Mouse (Mus musculus) liver, embryonic 12.5 days (tissue): ENCODE results near the gene Fam155a. TPM values are rescaled to one million over a fixed set of nuclear protein-coding genes. Genes with fewer than 3 reads are reported as not detected.

Experiments
- ATAC-seq: fragments of 200-750 bp; cut with Nextera tagmentation; 2 replicates; pipeline ENCODE4 v1.8.0; 2017; ENCODE audit warnings: moderate number of reproducible peaks, mild to moderate bottlenecking, moderate library complexity
- H3K27ac ChIP-seq: fragments of 300-500 bp; sonication (generic); 2 replicates; pipeline ENCODE4 v1.5.1; 2016; ENCODE audit warnings: mild to moderate bottlenecking
- H3K27me3 ChIP-seq: fragments of 300-500 bp; sonication (generic); replicated peaks from 2 replicates; pipeline ENCODE4 v1.6.1; 2016; ENCODE audit warnings: mild to moderate bottlenecking, moderate library complexity
- H3K36me3 ChIP-seq: fragments of 300-500 bp; sonication (generic); 2 replicates; pipeline ENCODE4 v1.6.1; 2016; ENCODE audit warnings: mild to moderate bottlenecking, moderate library complexity
- H3K4me1 ChIP-seq: fragments of 300-500 bp; sonication (generic); 2 replicates; pipeline ENCODE4 v1.6.1; 2016
- H3K4me2 ChIP-seq: fragments of 300-500 bp; sonication (generic); 2 replicates; pipeline ENCODE4 v1.6.1; 2016; ENCODE audit warnings: mild to moderate bottlenecking, moderate library complexity
- H3K4me3 ChIP-seq: fragments of 300-500 bp; sonication (generic); 2 replicates; pipeline ENCODE4 v1.5.1; 2016; ENCODE audit warnings: mild to moderate bottlenecking, moderate library complexity
- H3K9ac ChIP-seq: fragments of 300-500 bp; sonication (generic); 2 replicates; pipeline ENCODE4 v1.6.1; 2016; ENCODE audit warnings: mild to moderate bottlenecking, moderate library complexity
- H3K9me3 ChIP-seq: fragments of 300-500 bp; sonication (generic); replicated peaks from 2 replicates; pipeline ENCODE4 v1.6.1; 2016; ENCODE audit warnings: mild to moderate bottlenecking, moderate library complexity
- WGBS: fragments of 180-500 bp; shearing (Covaris S2); methylation state at CpG from one replicate; pipeline ENCODE4 v1.1.7; 2016; ENCODE audit not compliant: insufficient replicate concordance; 5-methylcytosine and 5-hydroxymethylcytosine counted together
- polyA plus RNA-seq: library from polyadenylated mRNA; unstranded; fragments of >200 nt; fragmentation: Nextera tagmentation; extraction: Ambion mirVana; gene quantifications from 2 replicates; pipeline ENCODE4 v1.2.1, GENCODE M21; 2016

Fam155a gene
- polyA plus RNA-seq, 1 experiment from 2014 or later: 0.12 TPM

DNA sequence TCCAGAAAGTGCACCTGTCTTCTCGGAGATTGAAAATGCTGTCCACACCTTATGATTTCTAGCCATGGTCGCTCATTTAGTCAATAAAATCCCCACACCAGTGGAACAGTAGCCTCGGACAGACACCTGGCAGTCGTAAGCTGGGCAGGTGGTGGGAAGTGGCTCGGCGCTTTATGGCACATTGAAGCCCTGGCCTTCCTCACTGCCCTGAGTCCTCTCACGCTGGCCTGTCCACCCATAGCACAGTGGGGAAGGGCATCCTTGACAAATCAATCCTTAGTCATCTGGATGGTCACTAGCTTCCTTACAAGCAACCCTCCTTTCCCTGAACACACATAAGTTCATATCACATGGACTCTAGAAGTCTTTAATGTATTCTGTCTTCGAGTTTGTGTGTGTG, 401.8 kb downstream of the Fam155a start:
- 63% methylated on average over 8 of the region's 8 CpGs for whole genome bisulfite sequencing
- Histone ChIP-seq H3K4me2 (no peak overlapping the region), H3K4me1 (no peaks in the 10 kb centered on the region), H3K27ac (no peak overlapping the region), H3K9me3 (no peaks in the 10 kb centered on the region), H3K4me3 (no peak overlapping the region), H3K9ac (no peak overlapping the region), H3K36me3 (no peaks in the 10 kb centered on the region), H3K27me3 (no peaks in the 10 kb centered on the region)
- no peak for ATAC-seq

DNA sequence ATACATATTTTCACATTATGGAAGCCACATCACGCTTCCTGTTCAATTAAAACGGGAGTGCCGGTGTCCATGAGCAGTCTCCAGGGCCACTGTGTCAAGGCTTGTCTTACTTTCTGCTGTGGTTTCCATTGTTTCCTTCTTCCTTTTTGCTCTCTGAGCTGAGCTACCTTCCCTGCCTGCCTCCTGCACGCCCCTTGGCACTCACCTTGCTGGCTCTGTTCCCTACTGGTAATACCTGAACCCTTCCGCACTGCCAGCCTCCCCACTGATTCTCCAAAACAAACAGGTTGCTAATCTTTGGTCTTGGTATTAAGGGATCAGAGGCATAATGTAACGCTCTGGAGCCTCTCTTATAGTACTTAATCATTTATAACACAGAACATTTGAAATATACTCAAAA, 403.2 kb downstream of the Fam155a start:
- H3K36me3 ChIP-seq: no peaks in the 10 kb centered on the region
- no peak overlapping the region for H3K4me2 ChIP-seq
- 55% methylated on average over 6 of the region's 6 CpGs for WGBS
- H3K9ac ChIP-seq: no peak overlapping the region
- no peak for ATAC-seq
- H3K4me1 ChIP-seq: no peaks in the 10 kb centered on the region
- no peak overlapping the region for H3K4me3 ChIP-seq
- H3K27me3 ChIP-seq: no peaks in the 10 kb centered on the region
- H3K9me3 ChIP-seq: no peaks in the 10 kb centered on the region
- H3K27ac ChIP-seq: no peak overlapping the region

DNA sequence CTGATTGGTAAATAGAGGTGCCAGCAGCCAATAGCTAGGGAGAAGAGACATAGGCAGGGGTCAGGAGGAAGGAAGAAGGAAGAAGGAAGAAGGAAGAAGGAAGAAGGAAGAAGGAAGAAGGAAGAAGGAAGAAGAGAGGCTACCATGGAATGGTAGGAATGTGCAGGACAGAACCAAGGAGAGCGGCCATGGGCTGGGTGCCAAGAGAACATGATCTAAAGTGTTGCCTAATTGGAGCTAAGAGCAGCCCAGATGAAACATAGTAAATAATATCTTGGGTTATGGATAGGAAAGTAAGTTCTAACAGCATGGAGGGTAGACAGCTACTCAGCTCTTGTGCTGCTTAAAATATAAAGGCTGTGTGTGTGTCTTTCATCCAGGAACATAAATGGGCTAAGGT, 405.6 kb downstream of the Fam155a start:
- ATAC-seq: no peak
- no peaks in the 10 kb centered on the region for H3K27me3 ChIP-seq
- H3K9me3 ChIP-seq: no peaks in the 10 kb centered on the region
- WGBS: 60% methylated on average over 1 of the region's 1 CpGs
- H3K27ac ChIP-seq: no peak overlapping the region
- no peak overlapping the region for H3K9ac ChIP-seq
- H3K4me3 ChIP-seq: no peak overlapping the region
- H3K4me1 ChIP-seq: no peaks in the 10 kb centered on the region
- H3K4me2 ChIP-seq: no peak overlapping the region
- H3K36me3 ChIP-seq: no peaks in the 10 kb centered on the region

DNA sequence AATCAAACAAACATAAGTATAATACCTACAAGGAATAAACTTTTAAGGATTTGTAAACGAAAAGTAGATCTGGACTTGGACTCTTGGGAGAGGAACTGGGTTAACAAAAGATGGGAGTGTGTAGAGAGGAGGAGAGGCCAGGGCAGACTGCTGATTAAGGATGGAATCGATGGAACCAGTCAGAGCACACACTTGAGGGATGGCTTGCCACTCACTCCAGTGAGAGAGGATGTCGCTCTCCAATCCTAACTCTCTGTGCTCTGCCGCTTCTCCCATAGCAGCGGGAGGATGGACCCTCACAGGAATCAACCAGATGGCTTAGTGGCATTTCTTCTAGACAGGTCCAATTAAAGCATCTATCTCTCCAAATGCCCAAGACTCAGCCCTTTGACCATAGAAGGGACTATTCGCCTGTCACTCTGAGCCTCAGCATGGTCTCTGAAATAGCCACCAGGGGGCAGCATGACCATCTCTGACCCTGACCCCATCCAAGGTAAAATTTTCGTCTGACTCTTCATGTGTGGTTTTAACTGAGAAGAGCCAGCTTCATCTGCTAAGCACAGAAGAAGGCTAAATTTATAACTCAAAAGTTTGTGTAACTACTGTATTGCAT, 422.3 kb downstream of the Fam155a start:
- Histone ChIP-seq H3K9me3 (no peaks in the 10 kb centered on the region), H3K4me3 (no peak overlapping the region), H3K4me1 (no peaks in the 10 kb centered on the region), H3K36me3 (no peaks in the 10 kb centered on the region), H3K4me2 (no peak overlapping the region), H3K27me3 (no peaks in the 10 kb centered on the region), H3K27ac (no peak overlapping the region), H3K9ac (no peak overlapping the region)
- no peak for ATAC-seq
- WGBS: 44% methylated on average over 7 of the region's 7 CpGs

DNA sequence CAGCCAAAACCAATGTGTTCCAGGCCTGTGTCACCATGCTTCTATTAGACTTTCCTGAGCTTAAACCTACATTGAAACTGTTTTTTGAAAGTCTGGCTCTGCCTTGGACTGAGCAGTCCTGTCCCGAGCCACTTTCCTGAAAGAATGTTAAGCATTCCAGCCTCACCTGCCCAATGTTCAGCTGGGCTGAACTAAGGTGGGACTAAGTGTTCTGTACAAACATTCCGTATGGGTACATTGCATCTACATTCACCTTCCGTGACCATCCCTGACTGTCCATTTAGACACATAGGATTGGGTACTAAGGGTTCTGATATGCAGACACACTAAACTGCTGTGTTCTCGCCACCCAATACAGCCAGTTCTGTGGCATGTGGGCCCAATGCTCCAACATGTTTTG, 423.8 kb downstream of the Fam155a start:
- H3K36me3 ChIP-seq: no peaks in the 10 kb centered on the region
- H3K4me1 ChIP-seq: no peaks in the 10 kb centered on the region
- 55% methylated on average over 4 of the region's 4 CpGs for WGBS
- H3K4me2 ChIP-seq: no peak overlapping the region
- no peak overlapping the region for H3K27ac ChIP-seq
- no peaks in the 10 kb centered on the region for H3K9me3 ChIP-seq
- no peaks in the 10 kb centered on the region for H3K27me3 ChIP-seq
- no peak overlapping the region for H3K9ac ChIP-seq
- no peak for ATAC-seq
- H3K4me3 ChIP-seq: no peak overlapping the region

DNA sequence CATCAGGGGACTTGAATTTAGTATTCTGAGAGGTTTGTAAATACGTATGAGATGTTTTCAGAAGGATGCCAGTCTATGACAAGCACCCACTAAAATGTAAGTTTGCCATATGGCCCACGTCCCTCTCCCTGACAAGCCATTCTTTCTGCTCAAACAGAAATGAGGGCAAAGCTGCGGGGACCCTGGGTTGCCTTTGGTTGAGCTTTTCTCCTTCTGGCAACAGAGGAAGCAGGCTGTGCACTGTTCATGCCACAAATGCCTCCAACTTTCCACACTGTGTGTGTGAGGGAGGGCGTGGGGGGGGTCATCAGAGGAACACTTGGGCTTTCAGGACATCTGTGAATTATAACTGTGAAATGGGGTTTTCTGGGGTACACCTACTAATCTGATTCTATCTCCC, 426.8 kb downstream of the Fam155a start:
- Histone ChIP-seq H3K4me1 (no peaks in the 10 kb centered on the region), H3K27ac (no peak overlapping the region), H3K4me2 (no peak overlapping the region), H3K9me3 (no peaks in the 10 kb centered on the region), H3K9ac (no peak overlapping the region), H3K27me3 (no peaks in the 10 kb centered on the region), H3K4me3 (no peak overlapping the region), H3K36me3 (no peaks in the 10 kb centered on the region)
- ATAC-seq: no peak
- 64% methylated on average over 4 of the region's 4 CpGs for WGBS

DNA sequence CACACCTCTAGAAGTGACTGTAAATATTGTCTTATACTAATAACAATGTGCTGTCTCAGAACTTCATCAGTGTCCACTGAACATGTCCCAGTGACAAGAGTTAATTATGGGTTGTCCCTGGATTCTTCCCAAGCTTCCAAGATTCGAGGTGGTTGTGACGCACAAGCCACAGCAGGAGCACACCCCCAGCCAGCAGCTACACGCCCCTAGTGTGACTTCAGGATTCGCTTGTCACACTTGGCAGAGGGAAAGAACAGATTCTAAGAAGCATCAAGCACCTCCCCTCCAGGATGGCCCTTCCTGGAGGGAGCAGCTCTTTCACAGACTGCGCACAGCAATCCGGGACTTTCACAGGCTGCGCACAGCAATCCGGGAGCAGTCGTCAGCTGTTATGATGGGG, 428.0 kb downstream of the Fam155a start:
- Histone ChIP-seq H3K9ac (no peak overlapping the region), H3K4me3 (no peak overlapping the region), H3K4me2 (no peak overlapping the region), H3K27ac (no peak overlapping the region), H3K4me1 (no peaks in the 10 kb centered on the region), H3K9me3 (no peaks in the 10 kb centered on the region), H3K36me3 (no peaks in the 10 kb centered on the region), H3K27me3 (no peaks in the 10 kb centered on the region)
- WGBS: 66% methylated on average over 9 of the region's 9 CpGs
- ATAC-seq: no peak

DNA sequence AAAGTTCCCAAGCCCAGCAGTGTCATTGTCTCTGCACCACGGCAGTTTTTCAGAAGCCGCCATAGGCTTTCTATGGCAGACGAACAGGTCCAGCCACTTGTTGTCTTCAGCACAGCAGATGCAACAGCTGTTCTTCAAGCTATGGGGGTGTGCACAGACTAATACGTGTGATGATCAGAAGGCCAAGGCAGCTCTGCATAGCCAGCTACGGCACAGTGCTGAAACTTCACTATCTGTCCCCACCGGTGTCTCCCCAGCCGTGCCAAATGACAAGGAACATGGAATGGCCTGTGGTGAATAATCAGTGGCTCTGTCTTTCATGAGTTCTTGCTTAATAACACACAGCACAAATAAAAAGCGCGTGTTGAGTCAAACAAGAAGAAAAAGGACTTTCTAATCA, 428.4 kb downstream of the Fam155a start:
- no peaks in the 10 kb centered on the region for H3K27me3 ChIP-seq
- H3K27ac ChIP-seq: no peak overlapping the region
- ATAC-seq: no peak
- no peak overlapping the region for H3K4me3 ChIP-seq
- no peaks in the 10 kb centered on the region for H3K4me1 ChIP-seq
- H3K9me3 ChIP-seq: no peaks in the 10 kb centered on the region
- H3K9ac ChIP-seq: no peak overlapping the region
- no peaks in the 10 kb centered on the region for H3K36me3 ChIP-seq
- 71% methylated on average over 9 of the region's 9 CpGs for WGBS
- H3K4me2 ChIP-seq: no peak overlapping the region

DNA sequence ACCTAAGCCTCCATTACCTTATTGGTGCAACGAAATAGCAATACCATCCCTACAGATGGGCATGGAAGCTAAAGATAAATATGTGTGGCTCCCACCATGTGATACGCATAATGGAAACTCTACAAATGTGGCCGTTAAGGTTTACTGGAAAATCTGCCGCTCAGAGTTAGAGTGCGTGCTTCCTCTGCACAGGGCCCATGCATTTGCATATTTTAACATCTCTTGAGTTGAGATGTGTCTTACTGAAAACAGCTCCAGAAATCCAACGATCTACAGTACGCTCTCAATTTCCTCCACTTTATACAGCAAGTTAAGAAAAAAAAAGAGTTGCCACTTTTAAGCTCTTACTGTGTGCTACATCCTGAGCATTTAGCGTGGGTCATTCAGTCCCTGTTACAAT, 433.1 kb downstream of the Fam155a start:
- H3K4me2 ChIP-seq: no peak overlapping the region
- H3K27me3 ChIP-seq: no peaks in the 10 kb centered on the region
- H3K9me3 ChIP-seq: no peaks in the 10 kb centered on the region
- no peaks in the 10 kb centered on the region for H3K4me1 ChIP-seq
- no peak overlapping the region for H3K4me3 ChIP-seq
- no peaks in the 10 kb centered on the region for H3K36me3 ChIP-seq
- no peak overlapping the region for H3K9ac ChIP-seq
- no peak overlapping the region for H3K27ac ChIP-seq
- WGBS: 72% methylated on average over 8 of the region's 8 CpGs
- ATAC-seq: no peak

DNA sequence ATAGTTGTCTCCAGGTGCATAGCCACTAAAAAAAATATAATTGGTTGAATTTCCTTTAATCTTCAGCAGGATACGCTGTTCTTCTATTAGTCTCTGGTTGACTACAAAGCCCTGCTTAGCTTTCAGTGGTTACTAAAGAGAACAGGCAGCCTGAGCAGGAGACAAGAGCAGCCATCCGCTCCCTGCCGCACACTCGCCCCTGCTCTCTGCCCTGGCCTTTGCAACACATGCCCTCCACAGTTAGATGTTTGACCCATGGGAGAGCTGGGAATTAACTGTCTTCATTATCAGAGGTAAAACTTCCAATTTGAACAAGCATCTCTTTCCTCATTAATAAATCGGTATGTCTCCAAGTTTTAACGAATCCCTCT, 435.0 kb downstream of the Fam155a start:
- no peak overlapping the region for H3K27ac ChIP-seq
- no peak for ATAC-seq
- no peaks in the 10 kb centered on the region for H3K9me3 ChIP-seq
- H3K4me1 ChIP-seq: no peaks in the 10 kb centered on the region
- no peak overlapping the region for H3K4me3 ChIP-seq
- H3K9ac ChIP-seq: no peak overlapping the region
- no peaks in the 10 kb centered on the region for H3K27me3 ChIP-seq
- H3K4me2 ChIP-seq: no peak overlapping the region
- no peaks in the 10 kb centered on the region for H3K36me3 ChIP-seq
- 73% methylated on average over 6 of the region's 6 CpGs for WGBS

DNA sequence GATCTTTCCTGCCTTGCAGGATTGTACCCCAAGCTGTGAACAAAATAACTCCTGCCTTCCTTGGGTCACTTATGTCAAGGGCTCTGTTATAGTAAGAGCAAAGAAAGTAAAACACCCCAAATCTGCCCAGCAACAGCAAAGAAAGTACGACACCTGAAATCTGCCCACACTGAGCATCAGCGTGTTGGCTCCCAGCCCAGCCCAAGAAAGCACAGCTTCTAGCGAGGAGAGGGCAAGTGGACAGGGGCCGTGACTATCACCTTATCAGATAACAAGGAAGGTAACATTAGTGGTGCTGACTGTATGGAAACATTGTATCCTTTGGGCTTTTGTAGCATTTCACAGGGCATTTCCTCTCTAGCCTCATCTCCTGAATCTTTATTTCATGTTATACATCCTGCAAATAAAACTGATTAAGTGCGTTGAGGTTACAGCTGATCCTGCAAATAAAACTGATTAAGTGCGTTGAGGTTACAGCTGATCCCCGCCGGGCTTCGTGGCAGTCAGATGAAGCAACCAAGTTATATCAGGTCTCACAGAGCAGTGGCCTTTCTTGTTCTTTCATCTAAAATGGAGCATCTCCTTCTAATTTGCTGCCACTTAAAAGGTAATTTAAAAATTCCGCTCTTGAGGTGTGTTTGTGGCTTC, 435.6 kb downstream of the Fam155a start:
- H3K4me2 ChIP-seq: no peak overlapping the region
- no peaks in the 10 kb centered on the region for H3K4me1 ChIP-seq
- ATAC-seq: no peak
- H3K36me3 ChIP-seq: no peaks in the 10 kb centered on the region
- 64% methylated on average over 10 of the region's 10 CpGs for WGBS
- no peak overlapping the region for H3K27ac ChIP-seq
- no peaks in the 10 kb centered on the region for H3K9me3 ChIP-seq
- H3K9ac ChIP-seq: no peak overlapping the region
- H3K4me3 ChIP-seq: no peak overlapping the region
- no peaks in the 10 kb centered on the region for H3K27me3 ChIP-seq

DNA sequence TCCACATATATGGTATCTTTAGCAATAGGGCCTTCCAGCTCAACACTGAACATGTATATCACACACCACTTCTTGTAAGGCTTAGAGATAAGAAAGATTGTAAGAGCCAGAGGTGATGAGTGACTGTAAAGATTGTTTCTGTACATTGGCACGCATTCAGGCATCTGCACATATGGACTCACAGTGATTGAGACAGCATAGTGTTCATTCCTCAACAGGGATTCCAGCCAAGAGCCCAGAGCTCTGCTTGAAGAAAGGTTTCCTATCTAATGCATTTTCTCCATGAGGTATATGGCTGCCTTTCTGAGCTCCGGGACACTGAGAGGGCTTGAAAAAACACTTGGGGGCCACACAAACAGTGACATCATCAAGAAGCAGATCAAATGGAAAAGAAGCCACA, 438.2 kb downstream of the Fam155a start:
- Histone ChIP-seq H3K9me3 (no peaks in the 10 kb centered on the region), H3K4me1 (no peaks in the 10 kb centered on the region), H3K9ac (no peak overlapping the region), H3K27me3 (no peaks in the 10 kb centered on the region), H3K36me3 (no peaks in the 10 kb centered on the region), H3K4me2 (no peak overlapping the region), H3K4me3 (no peak overlapping the region), H3K27ac (no peak overlapping the region)
- ATAC-seq: no peak
- WGBS: 75% methylated on average over 2 of the region's 2 CpGs

DNA sequence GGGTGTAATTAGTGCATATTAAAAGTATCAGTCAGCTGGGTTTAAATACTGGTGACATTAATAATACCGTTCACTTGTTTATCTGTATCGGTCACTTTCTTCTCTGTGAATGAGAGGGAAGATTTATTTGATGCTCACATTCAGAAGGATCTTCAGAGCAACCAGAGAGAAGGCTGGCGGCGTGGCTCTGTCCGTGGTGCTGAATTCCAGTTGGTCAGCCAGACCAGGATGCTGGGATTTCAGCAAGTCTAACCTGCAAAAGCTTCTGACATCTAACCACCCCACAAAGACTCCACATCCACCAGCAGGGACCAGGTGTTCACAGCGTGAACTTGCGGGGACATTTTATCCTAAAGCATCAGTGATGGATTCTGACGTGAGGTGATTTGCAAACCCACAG, 461.5 kb downstream of the Fam155a start:
- Histone ChIP-seq H3K4me2 (no peak overlapping the region), H3K9me3 (no peaks in the 10 kb centered on the region), H3K27me3 (no peaks in the 10 kb centered on the region), H3K27ac (no peak overlapping the region), H3K4me3 (no peak overlapping the region), H3K4me1 (no peaks in the 10 kb centered on the region), H3K9ac (no peak overlapping the region), H3K36me3 (no peaks in the 10 kb centered on the region)
- WGBS: 35% methylated on average over 8 of the region's 8 CpGs
- no peak for ATAC-seq
